Mouse (Mus musculus) embryonic facial prominence, embryonic 11.5 days (tissue): ENCODE data around the gene Golga3. TPM values are rescaled to one million over a fixed set of nuclear protein-coding genes. Genes with fewer than 3 reads are reported as not detected.
A peak's percentile ranks its signal among the peaks of the same experiment; 100 is the strongest.

Experiments used
- ATAC-seq: fragments of 200-750 bp; cut with Nextera tagmentation; replicated peaks from 2 replicates; pipeline ENCODE4 v1.8.0; 2017; ENCODE audit warnings: low read depth; ENCODE audit not compliant: insufficient number of reproducible peaks, low FRiP score, low TSS enrichment
- DNase-seq: peaks from one replicate; pipeline ENCODE4 v3.0.0-alpha.2; 2015; ENCODE audit warnings: low spot score
- H3K27ac ChIP-seq: fragments of 300-500 bp; sonication (generic); replicated peaks from 2 replicates; pipeline ENCODE4 v1.5.1; 2014; ENCODE audit warnings: mild to moderate bottlenecking, low read depth, low read length, control low read depth
- H3K27me3 ChIP-seq: fragments of 300-500 bp; sonication (generic); 2 replicates; pipeline ENCODE4 v1.6.1; 2014; ENCODE audit warnings: mild to moderate bottlenecking, low read length, moderate library complexity, mixed read lengths; ENCODE audit not compliant: control insufficient read depth, insufficient read depth
- H3K36me3 ChIP-seq: fragments of 300-500 bp; sonication (generic); replicated peaks from 2 replicates; pipeline ENCODE4 v1.6.1; 2014; ENCODE audit warnings: low read depth, mild to moderate bottlenecking, low read length, moderate library complexity, mixed read lengths; ENCODE audit not compliant: control insufficient read depth, insufficient read depth
- H3K4me1 ChIP-seq: fragments of 300-500 bp; sonication (generic); 2 replicates; pipeline ENCODE4 v1.6.1; 2014; ENCODE audit warnings: low read length, mixed read lengths; ENCODE audit not compliant: control insufficient read depth, insufficient read depth
- H3K4me2 ChIP-seq: fragments of 300-500 bp; sonication (generic); 2 replicates; pipeline ENCODE4 v1.6.1; 2014; ENCODE audit warnings: low read depth, mild to moderate bottlenecking, control low read depth, low read length, moderate library complexity
- H3K4me3 ChIP-seq: fragments of 300-500 bp; sonication (generic); 2 replicates; pipeline ENCODE4 v1.5.1; 2014; ENCODE audit warnings: low read depth, low read length, control low read depth
- H3K9ac ChIP-seq: fragments of 300-500 bp; sonication (generic); replicated peaks from 2 replicates; pipeline ENCODE4 v1.6.1; 2014; ENCODE audit warnings: mild to moderate bottlenecking, control low read depth, low read length
- H3K9me3 ChIP-seq: fragments of 300-500 bp; sonication (generic); replicated peaks from 2 replicates; pipeline ENCODE4 v1.6.1; 2016; ENCODE audit warnings: mild to moderate bottlenecking, low read length, inconsistent platforms, mixed read lengths; ENCODE audit not compliant: control insufficient read depth
- WGBS: fragments of 180-500 bp; shearing (Covaris S2); extraction: QIAGEN DNeasy Blood & Tissue Kit; methylation state at CpG from one replicate; pipeline ENCODE4 v1.1.7; 2014; 5-methylcytosine and 5-hydroxymethylcytosine counted together
- polyA plus RNA-seq: library from polyadenylated mRNA; unstranded; fragments of >200 nt; fragmentation: Nextera tagmentation; extraction: Ambion mirVana; gene quantifications from 2 replicates; pipeline ENCODE4 v1.2.1, GENCODE M21; 2014

The Golga3 gene
- polyA plus RNA-seq, 1 experiment from 2014 or later = 21.1 TPM

DNA sequence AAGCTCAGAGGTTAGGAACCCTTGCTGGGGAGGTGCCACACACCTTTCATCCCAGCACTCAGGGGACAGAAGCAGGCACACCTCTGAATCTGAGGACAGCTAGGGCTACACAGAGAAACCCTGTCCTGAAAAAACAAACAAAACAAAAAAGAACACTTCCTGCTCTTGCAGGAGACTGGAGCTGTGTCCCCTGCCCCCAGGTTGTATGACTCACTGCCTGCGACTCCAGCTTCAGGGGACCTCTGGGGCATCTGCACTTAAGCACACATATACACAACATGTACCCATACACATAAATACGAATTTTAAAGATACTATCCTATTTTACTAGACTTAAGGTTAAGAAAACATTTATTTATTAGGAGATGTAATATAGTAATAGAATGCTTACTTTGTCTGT, 67.6 kb downstream of the Golga3 start:
- WGBS = 79% methylated on average over 2 of the region's 2 CpGs
- Histone ChIP-seq H3K27me3 (no peaks in the 10 kb centered on the region), H3K4me1 (no peaks in the 10 kb centered on the region), H3K4me3 (no peak overlapping the region), H3K27ac (no peak overlapping the region), H3K36me3 (peaks cover 3% of the 10 kb centered on the region), H3K4me2 (no peak overlapping the region), H3K9me3 (no peaks in the 10 kb centered on the region), H3K9ac (no peak overlapping the region)
- ATAC-seq = no peak
- no peak for DNase-seq

DNA sequence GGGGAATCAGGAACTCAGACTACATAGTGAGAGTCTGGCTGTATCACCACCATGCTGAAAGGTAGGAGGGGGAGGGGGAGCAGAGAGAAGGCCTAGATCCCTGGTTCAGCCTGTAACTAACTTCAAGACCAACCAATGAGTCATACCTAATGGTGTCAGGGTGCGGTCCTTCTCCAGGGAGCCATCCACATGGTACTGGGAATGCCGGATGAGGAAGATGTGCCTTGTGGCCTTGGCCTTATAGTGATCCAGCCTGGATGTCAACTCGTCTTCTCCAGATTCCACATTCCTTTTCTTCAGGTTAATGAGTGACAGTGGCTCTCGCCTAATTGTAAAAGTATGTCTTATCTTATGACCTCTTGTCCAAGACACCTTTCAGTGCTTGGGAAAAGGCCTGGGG, 90.4 kb downstream of the Golga3 start:
- ATAC-seq (no peak), DNase-seq (no peak)
- no peaks in the 10 kb centered on the region for H3K27me3 ChIP-seq
- no peak overlapping the region for H3K9ac ChIP-seq
- no peak overlapping the region for H3K4me2 ChIP-seq
- no peak overlapping the region for H3K4me3 ChIP-seq
- peaks cover 6% of the 10 kb centered on the region for H3K36me3 ChIP-seq
- no peaks in the 10 kb centered on the region for H3K9me3 ChIP-seq
- no peaks in the 10 kb centered on the region for H3K4me1 ChIP-seq
- WGBS = 87% methylated on average over 4 of the region's 4 CpGs
- no peak overlapping the region for H3K27ac ChIP-seq

DNA sequence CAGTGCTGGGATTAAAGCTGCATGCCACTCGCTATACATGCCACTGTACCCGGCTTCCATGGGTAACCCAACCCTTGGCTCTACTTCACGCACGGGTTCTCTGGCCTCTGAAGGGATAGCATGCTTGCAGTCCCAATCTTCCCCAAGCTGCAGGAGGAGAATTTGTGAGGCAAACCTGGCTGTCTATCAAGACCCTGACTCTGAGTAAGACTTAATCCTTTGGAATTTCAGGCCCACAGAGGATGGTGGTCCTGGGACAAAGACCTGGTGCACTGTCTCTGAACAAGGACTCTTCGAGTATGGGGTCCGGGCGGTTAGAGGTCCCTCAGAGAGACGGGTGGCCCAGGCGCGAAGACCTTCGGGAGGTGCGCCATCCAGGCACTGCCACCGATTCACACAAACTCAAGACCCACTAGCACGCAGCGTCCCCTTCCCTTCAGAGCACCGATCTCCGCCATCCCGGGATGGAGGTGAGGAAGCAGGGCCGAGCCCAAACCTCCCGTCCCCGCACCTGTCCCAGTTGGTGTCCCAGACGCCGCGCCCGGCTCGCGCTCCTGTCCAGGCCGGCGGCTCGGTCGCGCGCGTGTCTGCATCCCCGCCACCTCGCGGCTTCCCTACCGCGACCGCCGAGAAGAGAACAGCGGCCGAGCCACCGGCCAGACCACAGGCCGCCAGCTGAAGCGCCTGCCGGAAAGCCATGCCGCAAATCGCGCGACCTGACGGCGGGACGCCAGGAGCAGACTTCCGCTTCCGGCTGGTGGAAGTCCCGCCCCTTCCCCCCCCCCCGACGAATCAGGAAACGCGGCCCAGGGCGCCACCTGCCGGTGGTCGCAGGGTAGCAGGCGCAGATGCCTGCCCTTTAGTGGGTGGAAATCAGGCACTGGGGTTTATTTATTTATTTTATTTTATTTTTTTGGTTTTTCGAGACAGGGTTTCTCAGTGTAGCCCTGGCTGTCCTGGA, 92.9 kb downstream of the Golga3 start, which contains the start of gene Pgam5:
Gene Pgam5 (minus strand): TSS at position 773 of the 961 bp plus-strand sequence.
- DNase-seq = peak; percentile 93
- Histone ChIP-seq H3K4me3 (peak within 1 kb of the TSS; percentile 95), H3K36me3 (peaks cover 6% of the 10 kb centered on the region), H3K4me1 (no peaks in the 10 kb centered on the region), H3K9ac (peak within 1 kb of the TSS; percentile 90), H3K27me3 (no peaks in the 10 kb centered on the region), H3K9me3 (no peaks in the 10 kb centered on the region), H3K27ac (peak within 1 kb of the TSS; percentile 35; the same call in 1 of the 2 replicates), H3K4me2 (peak within 1 kb of the TSS; percentile 54)
- under 1% methylated on average over 65 of the region's 66 CpGs for WGBS
- peak; percentile 85 for ATAC-seq

DNA sequence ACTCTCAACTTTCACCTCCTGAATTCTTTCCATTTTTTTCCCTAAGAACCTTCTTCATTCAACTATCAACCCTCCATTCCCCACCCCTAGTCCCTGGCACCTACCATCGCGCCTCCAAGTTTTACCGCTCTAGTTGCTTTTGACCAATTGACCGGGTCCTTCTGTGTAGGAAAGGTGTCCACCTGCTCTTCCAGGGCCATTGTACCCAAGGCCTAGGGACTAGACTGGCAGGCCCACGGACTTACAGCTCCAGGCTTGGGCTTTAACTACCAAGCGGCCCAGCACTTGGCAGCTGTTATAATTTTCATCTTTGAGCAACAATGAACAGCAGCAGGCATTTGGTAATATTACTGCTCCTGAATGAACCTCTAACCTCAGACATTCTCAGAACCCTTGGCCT, 93.7 kb downstream of the Golga3 start:
- ATAC-seq (no peak), DNase-seq (no peak)
- no peak overlapping the region for H3K4me3 ChIP-seq
- WGBS = 92% methylated on average over 6 of the region's 6 CpGs
- H3K4me2 ChIP-seq = no peak overlapping the region
- no peaks in the 10 kb centered on the region for H3K4me1 ChIP-seq
- peaks cover 3% of the 10 kb centered on the region for H3K36me3 ChIP-seq
- H3K27me3 ChIP-seq = no peaks in the 10 kb centered on the region
- H3K27ac ChIP-seq = no peak overlapping the region
- no peaks in the 10 kb centered on the region for H3K9me3 ChIP-seq
- H3K9ac ChIP-seq = no peak overlapping the region

DNA sequence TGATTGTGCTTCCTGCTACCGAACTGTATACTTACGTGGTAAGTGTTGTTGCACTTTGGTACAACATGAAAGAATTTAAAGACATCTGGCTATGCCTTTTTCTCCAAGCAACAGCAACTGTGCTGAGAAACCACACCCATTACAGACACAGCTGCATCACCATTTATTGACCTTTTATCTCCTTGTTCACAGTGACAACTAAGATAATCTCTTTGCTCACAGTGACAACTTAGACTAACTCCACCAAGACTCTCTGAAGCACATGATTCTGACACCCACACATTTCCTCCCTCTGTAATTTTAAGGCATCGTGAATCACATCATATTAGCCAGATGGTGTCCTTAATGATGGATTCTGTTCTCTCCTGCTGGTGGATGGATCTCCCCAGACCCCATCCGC, 97.6 kb downstream of the Golga3 start:
- H3K27ac ChIP-seq = no peak overlapping the region
- DNase-seq (no peak), ATAC-seq (no peak)
- no peak overlapping the region for H3K4me2 ChIP-seq
- WGBS = 82% methylated on average over 4 of the region's 4 CpGs
- no peaks in the 10 kb centered on the region for H3K9me3 ChIP-seq
- no peaks in the 10 kb centered on the region for H3K27me3 ChIP-seq
- no peaks in the 10 kb centered on the region for H3K4me1 ChIP-seq
- H3K36me3 ChIP-seq = no peaks in the 10 kb centered on the region
- H3K4me3 ChIP-seq = no peak overlapping the region
- no peak overlapping the region for H3K9ac ChIP-seq

DNA sequence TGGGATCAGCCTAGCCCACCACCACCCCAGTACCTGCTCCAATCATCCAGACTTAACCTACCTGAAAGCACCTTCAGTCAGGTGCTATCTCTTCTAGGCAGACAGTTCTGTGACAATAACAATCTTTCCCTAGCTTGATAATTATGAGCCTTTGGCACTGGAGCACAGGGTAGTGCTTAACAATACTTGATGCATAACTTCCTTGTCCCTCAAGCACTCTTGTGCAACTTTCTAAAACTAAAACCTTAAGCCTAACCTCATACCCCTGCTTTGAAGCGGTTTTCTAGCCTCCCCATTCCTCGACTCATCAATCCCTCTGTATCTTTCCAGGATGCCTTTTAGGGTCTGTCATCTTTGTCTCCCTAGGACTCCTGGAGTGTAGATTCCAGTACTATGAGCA, 98.3 kb downstream of the Golga3 start:
- ATAC-seq (no peak), DNase-seq (no peak)
- 58% methylated on average over 2 of the region's 2 CpGs for WGBS

More for the DNA sequence above, 98.3 kb downstream of the Golga3 start:
- Histone ChIP-seq H3K4me1 (no peaks in the 10 kb centered on the region), H3K9ac (no peak overlapping the region), H3K4me2 (no peak overlapping the region), H3K9me3 (no peaks in the 10 kb centered on the region), H3K4me3 (no peak overlapping the region), H3K27me3 (no peaks in the 10 kb centered on the region), H3K27ac (no peak overlapping the region), H3K36me3 (no peaks in the 10 kb centered on the region)

Other genes with a start within 250 kb of the Golga3 start
- gene Zfp932, start 180.2 kb upstream of the Golga3 start, polyA plus RNA-seq = 22.3 and 26.7 TPM in 2 replicates
- gene Gm17655, start 104.2 kb upstream of the Golga3 start, polyA plus RNA-seq = 4.5 and 7.1 TPM in 2 replicates
- 1.3 and 1.5 TPM in 2 replicates for gene Gm35315, start 82.3 kb upstream of the Golga3 start, polyA plus RNA-seq
- 0.27 and 0.39 TPM in 2 replicates for gene Plcxd1, start 76.7 kb upstream of the Golga3 start, polyA plus RNA-seq
- 20.9 and 24.8 TPM in 2 replicates for gene Gtpbp6, start 68.5 kb upstream of the Golga3 start, polyA plus RNA-seq
- 4.5 and 4.8 TPM in 2 replicates for gene Zfp605, start 66.6 kb upstream of the Golga3 start, polyA plus RNA-seq
- 46.2 and 47.7 TPM in 2 replicates for gene Chfr, start 40.9 kb upstream of the Golga3 start, polyA plus RNA-seq
- 44.8 and 46.1 TPM in 2 replicates for gene Ankle2, start 54.3 kb downstream of the Golga3 start, polyA plus RNA-seq
- gene Pgam5, start 93.2 kb downstream of the Golga3 start, polyA plus RNA-seq = 83.6 and 86.2 TPM in 2 replicates
- 7.8 and 9.7 TPM in 2 replicates for gene Pxmp2, start 109.5 kb downstream of the Golga3 start, polyA plus RNA-seq
- 41.0 and 46.1 TPM in 2 replicates for gene Pole, start 109.6 kb downstream of the Golga3 start, polyA plus RNA-seq
- gene P2rx2, start 166.5 kb downstream of the Golga3 start, polyA plus RNA-seq = 1.00 and 2.0 TPM in 2 replicates
- not detected in 2 replicates for gene Lrcol1, start 168.0 kb downstream of the Golga3 start, polyA plus RNA-seq